Mouse (Mus musculus): Measurements from ENCODE around the gene Bag2. TPM values are rescaled to one million over a fixed set of nuclear protein-coding genes. Genes with fewer than 3 reads are reported as not detected.

Gene Bag2
- polyA plus RNA-seq, 1 experiment: 37.3 TPM

DNA sequence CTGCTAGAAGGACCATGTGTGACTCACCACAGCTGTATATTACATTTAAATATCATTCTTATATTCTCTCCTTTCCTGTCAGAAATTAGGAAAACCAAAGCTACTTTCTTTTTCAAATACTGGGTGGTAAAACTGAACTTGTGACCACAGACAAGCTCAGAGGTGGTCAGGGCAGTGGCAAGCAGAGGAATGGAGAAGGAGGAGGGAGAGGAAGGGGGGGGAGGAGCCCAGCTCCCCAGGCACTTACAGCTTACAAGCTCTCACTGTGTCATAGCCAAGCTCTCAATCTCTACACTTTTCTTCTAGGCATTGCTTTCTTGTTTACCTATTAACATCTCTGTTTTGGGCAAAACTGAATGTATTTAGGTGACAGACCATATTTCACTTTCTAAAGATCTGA lies 11.2 kb upstream of the Bag2 start:
- H3K79me2 ChIP-seq (ENCODE audit: control insufficient read depth, insufficient read depth): no peaks in the 10 kb centered on the region
- H3K27me3 ChIP-seq (ENCODE audit: control insufficient read depth, insufficient read depth, insufficient read length): no peaks in the 10 kb centered on the region
- H3K4me3 ChIP-seq: no peak overlapping the region
- TF ChIP-seq E2F4 (IDR thresholded peaks at IDR 0.05; ENCODE audit: insufficient read depth): no peak
- no peak for TF ChIP-seq SRF (IDR thresholded peaks at IDR 0.05; ENCODE audit: control insufficient read depth, insufficient read length, low read depth)
- no peak for TF ChIP-seq USF1 (IDR thresholded peaks at IDR 0.05; ENCODE audit: low read depth)
- TF ChIP-seq CEBPB (IDR thresholded peaks at IDR 0.05; ENCODE audit: insufficient read depth, poor library complexity, severe bottlenecking): no peak
- TF ChIP-seq MYOG (IDR thresholded peaks at IDR 0.05; ENCODE audit: control insufficient read depth in 1 of 3, insufficient read depth in 1 of 3, insufficient read length in 2 of 3, low read depth in 2 of 3): no peak
- no peak for TF ChIP-seq TCF12 (IDR thresholded peaks at IDR 0.05; ENCODE audit: insufficient read depth, poor library complexity, severe bottlenecking)
- no peak for TF ChIP-seq REST (IDR thresholded peaks at IDR 0.05; ENCODE audit: insufficient read depth, insufficient read length)
- no peak for TF ChIP-seq MYOD1 (IDR thresholded peaks at IDR 0.05; ENCODE audit: control insufficient read depth in 1 of 3, insufficient read length in 2 of 3, low read depth in 2 of 3)
- no peak for TF ChIP-seq TCF3 (IDR thresholded peaks at IDR 0.05; ENCODE audit: insufficient read length, low read depth)
- TF ChIP-seq POLR2A (IDR thresholded peaks at IDR 0.05; ENCODE audit: insufficient read length, low read depth): no peak
- no peak for TF ChIP-seq POLR2AphosphoS2 (IDR thresholded peaks at IDR 0.05; ENCODE audit: insufficient read length, low read depth)
- TF ChIP-seq MAX (IDR thresholded peaks at IDR 0.05; ENCODE audit: low read depth): no peak
- no peak overlapping the region for H3ac ChIP-seq (ENCODE audit: control insufficient read depth, insufficient read length)
- H3K4me2 ChIP-seq (ENCODE audit: low read depth): no peak overlapping the region
- peaks cover 23% of the 10 kb centered on the region for H3K36me3 ChIP-seq (ENCODE audit: control insufficient read depth, insufficient read depth)

DNA sequence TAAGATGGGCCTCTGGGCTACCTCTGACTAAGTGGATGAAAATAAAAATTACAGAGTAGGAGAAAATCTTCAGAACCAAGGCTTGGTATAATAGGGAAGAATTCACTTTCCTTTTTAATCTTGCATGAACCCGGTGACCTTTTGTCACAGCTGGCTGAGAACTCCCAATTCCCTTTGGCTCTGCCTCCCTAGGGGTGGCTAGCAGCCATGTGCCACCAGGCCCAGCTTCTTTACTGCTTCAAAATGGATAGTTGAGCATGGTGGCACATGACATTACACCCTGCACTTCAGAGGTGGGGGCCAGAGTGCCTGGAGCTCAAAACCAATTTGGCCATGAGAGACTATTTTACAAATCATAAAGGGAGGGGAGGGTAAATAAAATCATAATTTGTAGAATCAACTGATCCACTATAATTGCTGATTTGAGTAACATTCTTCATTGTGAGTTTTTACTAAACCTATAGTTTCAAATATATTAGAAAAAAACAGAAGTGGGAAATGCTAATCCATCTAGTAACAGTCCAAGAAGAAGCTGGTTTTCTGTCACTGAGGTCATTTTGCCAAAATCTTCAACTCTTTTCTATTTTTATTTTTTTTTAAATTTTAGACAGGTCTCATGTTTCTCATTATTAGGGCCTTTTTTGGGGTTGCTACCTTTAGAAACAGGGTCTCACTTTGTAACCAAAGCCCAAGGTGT lies 10.6 kb upstream of the Bag2 start:
- no peak overlapping the region for H3ac ChIP-seq (ENCODE audit: control insufficient read depth, insufficient read length)
- H3K79me2 ChIP-seq (ENCODE audit: control insufficient read depth, insufficient read depth): no peaks in the 10 kb centered on the region
- H3K27me3 ChIP-seq (ENCODE audit: control insufficient read depth, insufficient read depth, insufficient read length): no peaks in the 10 kb centered on the region
- TF ChIP-seq TCF3 (IDR thresholded peaks at IDR 0.05; ENCODE audit: insufficient read length, low read depth) (no peak), POLR2A (IDR thresholded peaks at IDR 0.05; ENCODE audit: insufficient read length, low read depth) (no peak), MYOG (IDR thresholded peaks at IDR 0.05; ENCODE audit: control insufficient read depth in 1 of 3, insufficient read depth in 1 of 3, insufficient read length in 2 of 3, low read depth in 2 of 3) (no peak), CEBPB (IDR thresholded peaks at IDR 0.05; ENCODE audit: insufficient read depth, poor library complexity, severe bottlenecking) (no peak), E2F4 (IDR thresholded peaks at IDR 0.05; ENCODE audit: insufficient read depth) (no peak), TCF12 (IDR thresholded peaks at IDR 0.05; ENCODE audit: insufficient read depth, poor library complexity, severe bottlenecking) (no peak), SRF (IDR thresholded peaks at IDR 0.05; ENCODE audit: control insufficient read depth, insufficient read length, low read depth) (no peak), MAX (IDR thresholded peaks at IDR 0.05; ENCODE audit: low read depth) (no peak)
- no peak overlapping the region for H3K4me2 ChIP-seq (ENCODE audit: low read depth)
- H3K4me3 ChIP-seq: no peak overlapping the region
- peaks cover 23% of the 10 kb centered on the region for H3K36me3 ChIP-seq (ENCODE audit: control insufficient read depth, insufficient read depth)

GRCm38 (mm10) chr1:33766520-33767508 lies 9.2 kb upstream of the Bag2 start:
- Histone ChIP-seq H3K79me2 (ENCODE audit: control insufficient read depth, insufficient read depth) (no peaks in the 10 kb centered on the region), H3K27me3 (ENCODE audit: control insufficient read depth, insufficient read depth, insufficient read length) (no peaks in the 10 kb centered on the region), H3K4me2 (ENCODE audit: low read depth) (no peak overlapping the region), H3ac (ENCODE audit: control insufficient read depth, insufficient read length) (no peak overlapping the region), H3K4me3 (no peak overlapping the region), H3K36me3 (ENCODE audit: control insufficient read depth, insufficient read depth) (peaks cover 28% of the 10 kb centered on the region)
- TF ChIP-seq MYOD1 (IDR thresholded peaks at IDR 0.05; ENCODE audit: control insufficient read depth in 1 of 3, insufficient read length in 2 of 3, low read depth in 2 of 3): no peak
- no peak for TF ChIP-seq SRF (IDR thresholded peaks at IDR 0.05; ENCODE audit: control insufficient read depth, insufficient read length, low read depth)
- no peak for TF ChIP-seq POLR2AphosphoS2 (IDR thresholded peaks at IDR 0.05; ENCODE audit: insufficient read length, low read depth)
- no peak for TF ChIP-seq REST (IDR thresholded peaks at IDR 0.05; ENCODE audit: insufficient read depth, insufficient read length)
- TF ChIP-seq CEBPB (IDR thresholded peaks at IDR 0.05; ENCODE audit: insufficient read depth, poor library complexity, severe bottlenecking): no peak
- no peak for TF ChIP-seq TCF3 (IDR thresholded peaks at IDR 0.05; ENCODE audit: insufficient read length, low read depth)
- TF ChIP-seq MAX (IDR thresholded peaks at IDR 0.05; ENCODE audit: low read depth): no peak
- no peak for TF ChIP-seq E2F4 (IDR thresholded peaks at IDR 0.05; ENCODE audit: insufficient read depth)
- TF ChIP-seq POLR2A (IDR thresholded peaks at IDR 0.05; ENCODE audit: insufficient read length, low read depth): no peak
- no peak for TF ChIP-seq MYOG (IDR thresholded peaks at IDR 0.05; ENCODE audit: control insufficient read depth in 1 of 3, insufficient read depth in 1 of 3, insufficient read length in 2 of 3, low read depth in 2 of 3)
- no peak for TF ChIP-seq USF1 (IDR thresholded peaks at IDR 0.05; ENCODE audit: low read depth)
- TF ChIP-seq TCF12 (IDR thresholded peaks at IDR 0.05; ENCODE audit: insufficient read depth, poor library complexity, severe bottlenecking): no peak

DNA sequence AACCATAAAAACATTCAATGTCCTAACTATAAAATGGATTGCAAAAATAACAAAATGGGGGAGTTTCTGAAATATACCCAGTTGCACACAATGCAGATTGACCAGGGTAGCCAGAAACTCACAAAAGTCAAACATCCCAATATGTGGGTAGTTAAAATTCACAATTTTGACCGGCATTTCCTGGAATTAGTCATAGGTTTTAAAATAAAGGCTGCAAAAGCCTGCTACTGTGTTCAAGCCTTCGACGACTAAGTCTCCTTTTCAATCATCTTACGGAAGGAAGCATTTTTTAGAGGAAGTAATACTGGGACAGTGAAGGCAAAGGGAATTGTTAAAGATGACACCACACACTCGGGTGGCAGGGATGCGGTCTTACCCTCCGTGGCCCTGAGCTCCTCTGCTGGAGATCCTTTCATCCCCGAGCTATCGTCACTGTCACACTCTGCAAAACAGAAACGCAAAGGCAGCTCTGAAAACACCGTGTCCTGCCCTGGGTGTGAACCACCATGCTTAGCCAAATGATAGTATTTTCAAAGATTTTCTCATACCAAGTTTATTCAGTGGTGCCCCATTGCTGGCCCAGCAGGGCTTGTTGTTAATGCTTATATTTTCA lies 8.0 kb upstream of the Bag2 start:
- Histone ChIP-seq H3K4me3 (no peak overlapping the region), H3K27me3 (ENCODE audit: control insufficient read depth, insufficient read depth, insufficient read length) (no peaks in the 10 kb centered on the region), H3K79me2 (ENCODE audit: control insufficient read depth, insufficient read depth) (no peaks in the 10 kb centered on the region), H3K4me2 (ENCODE audit: low read depth) (no peak overlapping the region), H3ac (ENCODE audit: control insufficient read depth, insufficient read length) (no peak overlapping the region), H3K36me3 (ENCODE audit: control insufficient read depth, insufficient read depth) (peaks cover 32% of the 10 kb centered on the region)
- TF ChIP-seq MYOD1 (IDR thresholded peaks at IDR 0.05; ENCODE audit: control insufficient read depth in 1 of 3, insufficient read length in 2 of 3, low read depth in 2 of 3): no peak
- no peak for TF ChIP-seq USF1 (IDR thresholded peaks at IDR 0.05; ENCODE audit: low read depth)
- TF ChIP-seq MAX (IDR thresholded peaks at IDR 0.05; ENCODE audit: low read depth): no peak
- TF ChIP-seq POLR2A (IDR thresholded peaks at IDR 0.05; ENCODE audit: insufficient read length, low read depth): no peak
- no peak for TF ChIP-seq POLR2AphosphoS2 (IDR thresholded peaks at IDR 0.05; ENCODE audit: insufficient read length, low read depth)
- TF ChIP-seq MYOG (IDR thresholded peaks at IDR 0.05; ENCODE audit: control insufficient read depth in 1 of 3, insufficient read depth in 1 of 3, insufficient read length in 2 of 3, low read depth in 2 of 3): no peak
- no peak for TF ChIP-seq CEBPB (IDR thresholded peaks at IDR 0.05; ENCODE audit: insufficient read depth, poor library complexity, severe bottlenecking)
- no peak for TF ChIP-seq TCF12 (IDR thresholded peaks at IDR 0.05; ENCODE audit: insufficient read depth, poor library complexity, severe bottlenecking)
- no peak for TF ChIP-seq SRF (IDR thresholded peaks at IDR 0.05; ENCODE audit: control insufficient read depth, insufficient read length, low read depth)
- TF ChIP-seq TCF3 (IDR thresholded peaks at IDR 0.05; ENCODE audit: insufficient read length, low read depth): no peak
- no peak for TF ChIP-seq REST (IDR thresholded peaks at IDR 0.05; ENCODE audit: insufficient read depth, insufficient read length)
- TF ChIP-seq E2F4 (IDR thresholded peaks at IDR 0.05; ENCODE audit: insufficient read depth): no peak
